Mouse (Mus musculus) kidney, adult 18-20 months (tissue): ENCODE measurements at regions not wholly inside any gene's neighbourhood (a gene's known extent, or its start where the extent isn't known, plus 50 kb on each side); places are given as distances from the start of the nearest gene placed in this dataset.

Experiments used
- DNase-seq: peaks from one replicate; pipeline ENCODE4 v3.0.0; 2021

- no peak for DNase-seq
Measured at GRCm38 (mm10) chr4:131511586-131511985, 326.5 kb downstream of the Ptpru start.

- no peak for DNase-seq
Measured at GRCm38 (mm10) chr4:131512768-131513167, 325.3 kb downstream of the Ptpru start.

- DNase-seq, result no peak
Measured at GRCm38 (mm10) chr4:131520636-131521306, 317.3 kb downstream of the Ptpru start.

- DNase-seq, result no peak
Measured at GRCm38 (mm10) chr4:131521307-131521651, 316.8 kb downstream of the Ptpru start.

GRCm38 (mm10) chr4:131525236-131525635 is 312.9 kb downstream of the Ptpru start:
- DNase-seq, result no peak

GRCm38 (mm10) chr4:131530491-131530890 is 307.6 kb downstream of the Ptpru start:
- DNase-seq, result no peak

- peak; percentile 8 for DNase-seq
Measured at GRCm38 (mm10) chr4:131531003-131531402, 307.1 kb downstream of the Ptpru start.

- DNase-seq, result no peak
Measured at GRCm38 (mm10) chr4:131534831-131535230, 303.3 kb downstream of the Ptpru start.

GRCm38 (mm10) chr4:131538237-131538636 is 299.9 kb downstream of the Ptpru start:
- DNase-seq, result no peak

- DNase-seq, result no peak
Measured at GRCm38 (mm10) chr4:131546422-131547200, 291.5 kb downstream of the Ptpru start.

- no peak for DNase-seq
Measured at GRCm38 (mm10) chr4:131549581-131549980, 288.5 kb downstream of the Ptpru start.

GRCm38 (mm10) chr4:131558513-131558912 is 279.6 kb downstream of the Ptpru start:
- no peak for DNase-seq

GRCm38 (mm10) chr4:131563851-131564250 is 274.2 kb downstream of the Ptpru start:
- no peak for DNase-seq

- no peak for DNase-seq
Measured at GRCm38 (mm10) chr4:131565203-131565602, 272.9 kb downstream of the Ptpru start.

- DNase-seq, result no peak
Measured at GRCm38 (mm10) chr4:131567241-131567640, 270.8 kb downstream of the Ptpru start.

- DNase-seq, result no peak
Measured at GRCm38 (mm10) chr4:131569156-131569555, 268.9 kb downstream of the Ptpru start.

- DNase-seq, result no peak
Measured at GRCm38 (mm10) chr4:131577571-131577970, 260.5 kb downstream of the Ptpru start.

- peak; percentile 15 for DNase-seq
Measured at GRCm38 (mm10) chr4:131585946-131586345, 252.1 kb downstream of the Ptpru start.

- DNase-seq, result no peak
Measured at GRCm38 (mm10) chr4:131587536-131587935, 250.6 kb downstream of the Ptpru start.

- DNase-seq, result peak; percentile 41
Measured at GRCm38 (mm10) chr4:131590136-131590535, 248.0 kb downstream of the Ptpru start.

GRCm38 (mm10) chr4:131591456-131591855 is 246.6 kb downstream of the Ptpru start:
- DNase-seq, result no peak

GRCm38 (mm10) chr4:131597996-131598395 is 240.1 kb downstream of the Ptpru start:
- DNase-seq, result no peak

GRCm38 (mm10) chr4:131614434-131614833 is 223.7 kb downstream of the Ptpru start:
- DNase-seq, result no peak

GRCm38 (mm10) chr4:131615587-131615986 is 222.5 kb downstream of the Ptpru start:
- DNase-seq, result no peak
